Mouse (Mus musculus) gastrocnemius, adult 8-10 months (tissue): ENCODE results near the gene Lgals1. TPM values are rescaled to one million over a fixed set of nuclear protein-coding genes. Genes with fewer than 3 reads are reported as not detected.

ENCODE experiments used
- DNase-seq, 2 experiments: peaks; one replicate each; pipeline ENCODE4 v3.0.0; 2022; ENCODE audit warnings: low spot score in 2 of 2
- total RNA-seq, 4 experiments: library from RNA; stranded (reverse); gene quantifications; 2 replicates each; pipeline ENCODE4 v1.2.4; 2022

Gene Lgals1
- total RNA-seq, 4 experiments from 2014 or later, result 214 to 406 (median 281) TPM

DNA sequence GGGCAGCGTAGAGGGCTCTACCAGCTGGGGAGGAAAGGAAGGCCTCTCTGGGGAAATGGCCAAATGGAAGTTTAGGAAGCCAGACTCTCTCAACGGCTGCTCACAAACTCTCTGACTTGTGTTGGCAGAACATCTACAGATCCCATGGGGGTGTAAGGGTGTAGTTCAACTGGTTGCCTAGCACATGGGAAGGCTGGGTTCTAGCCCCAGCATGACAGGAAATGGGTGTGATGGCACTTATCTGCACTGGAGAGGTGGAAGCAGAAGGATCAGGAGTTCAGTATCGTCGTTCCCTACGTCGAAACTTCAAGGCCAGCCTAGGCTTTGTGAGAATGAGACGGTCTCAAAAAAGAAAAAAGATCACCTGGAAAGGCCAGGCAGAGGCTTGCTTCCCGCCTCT is 17.5 kb upstream of the Lgals1 start:
- no peak for DNase-seq

- DNase-seq, result no peak
Observed at GRCm38 (mm10) chr15:78912040-78912439, 14.5 kb upstream of the Lgals1 start.

GRCm38 (mm10) chr15:78913632-78914090 is 12.9 kb upstream of the Lgals1 start, which contains the start of gene Pdxp:
Gene Pdxp, plus strand, starts transcription at chr15:78913919.
- DNase-seq, result peak; percentile 82 to 89

- no peak for DNase-seq
Observed at GRCm38 (mm10) chr15:78914091-78914822, 12.3 kb upstream of the Lgals1 start.

DNA sequence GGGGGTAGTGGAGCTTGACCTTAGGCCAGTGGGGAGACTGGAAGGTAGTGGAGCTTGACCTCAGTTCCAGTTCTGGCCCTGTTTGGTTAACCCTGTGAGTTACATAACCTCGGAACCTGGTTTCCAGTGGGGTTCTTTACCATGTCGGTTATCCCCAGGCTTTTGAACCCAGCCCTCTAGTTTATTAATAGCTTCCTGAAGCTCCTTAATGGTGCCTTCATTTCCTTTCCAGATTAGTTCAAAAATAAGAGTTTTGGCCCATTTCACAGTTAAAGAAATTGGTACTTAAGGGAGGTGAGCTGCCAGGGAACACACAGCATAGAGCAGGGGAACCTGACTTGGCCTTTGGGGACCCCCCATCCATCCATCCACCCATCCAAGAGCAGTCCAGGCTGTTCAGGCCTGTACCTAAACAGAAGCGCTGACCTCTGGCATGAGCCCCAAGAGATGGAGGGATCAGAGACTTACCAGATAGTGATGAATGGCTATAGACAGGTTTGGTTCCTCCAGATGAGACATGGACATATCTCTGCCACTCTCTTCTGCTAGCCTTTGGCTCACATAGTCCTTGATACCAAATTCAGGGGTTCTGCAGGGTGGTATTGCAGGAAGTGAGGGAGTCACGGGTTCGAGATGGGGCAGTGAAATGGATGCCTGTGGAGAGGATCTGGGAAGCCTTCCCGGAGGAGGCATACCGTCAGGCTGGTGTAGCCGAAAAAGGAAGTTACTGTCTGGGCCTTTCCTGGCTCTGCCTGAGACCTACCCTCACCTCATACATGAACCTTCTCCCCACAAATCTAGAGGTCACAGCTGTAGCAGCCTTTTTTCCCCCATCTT is 11.5 kb upstream of the Lgals1 start:
- no peak for DNase-seq

DNA sequence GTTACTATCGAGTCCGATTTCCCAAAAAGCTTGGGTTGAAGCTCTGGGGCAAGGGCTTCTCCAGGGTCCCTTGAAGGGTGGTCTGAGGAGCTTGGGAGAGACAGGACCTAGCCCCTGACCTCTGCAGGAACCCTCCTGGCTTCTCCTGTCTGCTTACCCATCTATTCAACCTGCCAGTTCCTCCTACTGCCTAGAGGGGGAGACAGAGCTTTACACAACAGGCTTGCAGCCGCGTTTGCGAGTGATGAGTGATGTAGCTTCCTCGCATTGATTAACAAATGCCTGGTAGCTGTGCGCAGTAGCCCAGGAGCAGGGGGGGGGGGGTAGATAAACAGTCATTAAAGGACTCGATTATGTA is 10.9 kb upstream of the Lgals1 start:
- peak; percentile 41 to 56 for DNase-seq

DNA sequence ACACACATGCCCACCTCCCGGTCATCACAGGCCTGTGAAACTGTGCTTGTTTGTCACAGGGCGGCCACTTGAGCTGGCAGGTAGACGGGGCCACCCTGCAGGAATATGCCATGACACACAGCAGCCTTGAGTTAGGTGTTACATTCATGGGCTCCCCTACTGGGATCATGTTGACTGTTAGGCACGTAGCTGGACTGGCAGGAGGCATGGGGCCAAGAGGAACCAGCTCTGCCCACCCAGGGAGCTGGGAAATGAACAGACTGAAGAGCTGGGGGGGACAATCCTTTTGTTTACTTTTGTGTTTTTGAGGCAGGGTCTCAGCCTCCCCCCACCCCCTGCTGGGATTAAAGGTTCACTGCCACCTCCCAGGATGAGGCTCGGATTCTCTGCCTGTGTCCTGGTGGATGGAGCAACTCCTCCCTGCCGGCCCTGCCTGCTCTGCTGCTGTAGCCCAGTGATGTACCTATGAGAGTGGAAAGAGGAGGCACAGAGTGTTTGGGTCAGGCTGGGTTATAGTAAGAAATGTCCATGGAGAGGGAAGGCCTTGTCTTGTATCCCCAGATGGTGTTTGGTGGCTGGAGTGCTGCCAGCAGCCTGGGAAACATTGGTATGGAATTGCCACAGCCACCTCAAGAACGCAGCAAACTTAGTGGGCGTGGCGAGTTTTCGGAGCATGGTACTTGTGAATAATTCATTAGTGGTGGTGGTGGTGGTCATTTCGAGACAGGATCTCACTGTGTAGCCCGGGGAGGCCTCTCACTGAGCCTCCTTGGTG is 10.3 kb upstream of the Lgals1 start:
- no peak for DNase-seq

DNA sequence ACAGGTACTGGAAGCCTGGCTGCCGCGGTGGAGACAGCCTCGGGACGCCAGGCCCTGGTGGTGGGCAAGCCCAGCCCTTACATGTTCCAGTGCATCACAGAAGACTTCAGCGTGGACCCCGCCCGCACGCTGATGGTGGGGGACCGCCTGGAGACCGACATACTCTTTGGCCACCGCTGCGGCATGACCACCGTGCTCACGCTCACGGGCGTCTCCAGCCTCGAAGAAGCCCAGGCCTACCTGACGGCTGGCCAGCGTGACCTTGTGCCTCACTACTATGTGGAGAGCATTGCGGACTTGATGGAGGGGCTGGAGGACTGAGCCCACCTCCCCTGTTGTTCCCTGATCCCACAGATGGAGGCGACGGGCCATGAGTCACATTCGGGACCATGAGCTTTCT is 8.4 kb upstream of the Lgals1 start:
- no peak for DNase-seq

DNA sequence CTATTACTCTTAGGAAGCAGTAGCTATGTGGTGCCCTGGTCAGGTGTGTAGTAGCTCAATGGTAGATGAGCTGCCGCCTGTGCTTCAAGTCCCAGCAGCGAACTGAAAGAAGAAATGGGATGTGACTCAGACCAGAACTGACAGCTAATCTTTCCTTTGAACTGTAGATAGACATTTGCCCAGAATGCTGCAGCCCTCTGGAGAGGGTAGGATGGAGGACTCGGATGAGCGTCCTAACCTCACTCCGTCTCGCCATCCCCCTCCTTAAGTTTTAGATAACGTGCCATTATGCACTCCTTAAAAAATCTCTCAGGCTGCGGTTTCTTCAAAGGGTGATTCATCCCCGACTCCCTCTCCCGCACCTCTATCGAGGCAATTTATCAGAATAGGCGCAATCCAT is 6.6 kb upstream of the Lgals1 start:
- no peak for DNase-seq

DNA sequence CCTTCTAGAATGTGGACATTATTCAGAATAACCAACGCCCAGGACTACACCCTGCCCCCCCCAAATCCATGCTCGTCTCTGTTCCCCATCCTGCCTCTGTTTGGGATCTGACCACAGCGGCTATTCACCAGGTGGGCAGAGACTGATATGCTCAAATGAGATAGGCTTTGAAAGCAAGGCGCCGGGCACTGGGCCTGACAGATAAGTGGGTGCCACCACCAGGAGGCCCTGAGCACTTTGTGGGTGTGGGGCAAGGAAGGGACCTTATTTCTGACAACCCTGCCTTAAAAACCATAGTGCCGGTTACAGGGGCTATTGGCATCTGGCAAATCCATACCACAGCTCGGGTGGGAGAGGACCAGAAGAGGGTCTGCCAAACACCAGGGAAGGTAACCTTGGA is 3.8 kb upstream of the Lgals1 start:
- DNase-seq, result no peak

- no peak for DNase-seq
Observed at GRCm38 (mm10) chr15:78923585-78923984, 2.9 kb upstream of the Lgals1 start.

DNA sequence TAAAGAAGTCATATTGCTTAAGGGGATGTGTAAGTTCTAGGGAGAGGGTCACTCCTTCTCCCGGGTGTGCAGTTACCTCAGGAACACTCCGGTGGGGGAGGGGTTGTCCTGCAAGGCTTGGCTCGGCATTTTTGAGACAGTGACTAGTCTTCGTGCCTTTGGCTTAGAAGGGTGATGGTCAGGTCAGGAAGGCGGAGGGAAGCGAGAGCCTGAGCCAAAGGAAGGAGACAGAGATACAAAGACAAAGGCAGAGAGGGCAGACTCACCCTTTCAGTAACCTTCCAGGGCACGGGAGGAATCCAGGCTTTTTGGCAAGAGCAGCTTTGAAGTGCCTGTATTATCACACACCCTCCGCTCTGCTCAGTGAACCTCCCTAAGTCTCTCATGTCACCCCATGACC is 1.4 kb upstream of the Lgals1 start:
- DNase-seq, result no peak

- peak; percentile 55 to 61 for DNase-seq
Observed at GRCm38 (mm10) chr15:78927021-78927787, 679 bp downstream of the Lgals1 start.

DNA sequence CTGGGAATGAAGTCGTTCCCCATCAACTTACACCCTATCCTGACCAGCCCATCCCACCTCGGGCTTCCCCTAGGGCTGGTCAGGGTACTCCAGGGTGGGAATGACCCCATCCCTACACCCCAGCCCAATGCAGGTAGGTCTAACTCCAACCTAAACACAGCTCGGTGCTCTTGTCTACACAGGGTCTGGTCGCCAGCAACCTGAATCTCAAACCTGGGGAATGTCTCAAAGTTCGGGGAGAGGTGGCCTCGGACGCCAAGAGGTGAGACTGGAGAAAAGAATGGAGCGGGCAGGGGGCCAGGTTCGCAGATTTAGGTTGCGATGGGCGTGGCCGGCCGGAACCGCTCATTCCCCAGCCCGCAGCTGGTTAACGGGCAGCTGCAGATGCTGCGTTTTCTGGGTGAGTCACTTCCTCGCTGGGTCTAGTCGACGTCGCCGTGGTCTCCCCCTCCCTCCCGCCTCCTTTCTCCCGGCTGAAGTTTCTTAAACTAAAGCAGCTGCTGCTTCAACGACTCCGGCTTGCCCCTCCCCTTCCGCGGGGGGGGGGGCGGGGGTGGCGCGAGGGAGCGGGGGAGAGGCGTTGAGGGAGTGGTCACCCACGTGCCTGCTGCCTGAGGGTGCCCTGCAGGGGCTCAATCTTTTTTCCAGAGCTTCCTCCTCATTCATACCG is 1.4 kb downstream of the Lgals1 start:
- DNase-seq, result peak; percentile 61 to 66

- DNase-seq, result no peak
Observed at GRCm38 (mm10) chr15:78928539-78928938, 2.0 kb downstream of the Lgals1 start.

DNA sequence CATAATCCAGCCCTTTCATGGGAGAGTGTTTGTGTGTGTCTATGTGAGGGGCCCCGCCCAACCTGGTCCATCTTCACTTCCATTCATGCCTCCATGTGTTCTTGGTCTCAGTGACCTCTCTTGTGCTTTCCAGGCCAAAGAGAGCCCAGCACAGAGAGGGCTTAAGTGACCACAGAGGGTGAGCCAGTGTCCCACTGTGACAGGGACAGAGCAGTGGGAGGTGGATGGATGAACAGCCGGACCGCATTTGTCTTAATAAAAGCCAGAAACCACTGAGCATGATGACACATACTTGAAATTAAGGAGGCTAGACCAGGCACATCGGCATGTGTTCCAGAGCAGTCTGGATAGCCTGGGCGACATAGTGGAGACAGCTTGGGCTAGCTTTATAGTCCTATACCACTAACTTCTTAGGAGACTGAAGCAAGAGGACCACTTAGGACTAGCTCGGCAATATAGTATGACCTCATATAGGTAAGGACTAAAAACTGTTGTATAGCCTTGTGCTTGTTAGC is 3.7 kb downstream of the Lgals1 start:
- no peak for DNase-seq

DNA sequence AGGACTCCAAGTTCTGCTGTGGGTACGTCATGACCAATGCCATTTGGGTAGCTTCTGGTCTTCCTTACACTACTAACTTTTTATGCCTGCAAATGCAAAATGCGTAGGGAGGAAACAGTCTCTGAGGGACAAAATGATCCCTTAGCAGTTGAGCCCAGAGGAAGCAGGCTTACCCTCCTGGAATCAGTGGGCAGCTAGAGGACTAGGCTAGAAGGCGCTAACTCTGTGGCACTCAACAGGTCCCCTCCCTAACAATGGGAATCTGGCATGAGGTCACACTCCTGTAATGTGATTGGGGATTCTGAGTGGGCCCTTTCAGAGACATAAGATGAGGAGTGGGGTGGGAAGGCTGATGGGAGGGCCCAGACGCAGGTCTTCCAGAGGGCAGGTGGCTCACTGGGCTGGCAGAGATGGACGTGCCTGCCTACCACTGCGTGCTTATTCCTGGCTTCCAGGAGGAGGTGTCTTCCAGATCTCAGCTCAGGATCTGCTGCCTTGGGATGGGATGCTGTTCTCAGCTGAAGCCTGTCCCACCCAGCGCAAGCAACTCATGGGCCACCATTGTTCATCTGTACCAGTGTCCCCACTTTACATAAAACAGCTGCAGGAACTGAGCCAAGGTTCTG is 4.4 kb downstream of the Lgals1 start:
- no peak for DNase-seq

DNA sequence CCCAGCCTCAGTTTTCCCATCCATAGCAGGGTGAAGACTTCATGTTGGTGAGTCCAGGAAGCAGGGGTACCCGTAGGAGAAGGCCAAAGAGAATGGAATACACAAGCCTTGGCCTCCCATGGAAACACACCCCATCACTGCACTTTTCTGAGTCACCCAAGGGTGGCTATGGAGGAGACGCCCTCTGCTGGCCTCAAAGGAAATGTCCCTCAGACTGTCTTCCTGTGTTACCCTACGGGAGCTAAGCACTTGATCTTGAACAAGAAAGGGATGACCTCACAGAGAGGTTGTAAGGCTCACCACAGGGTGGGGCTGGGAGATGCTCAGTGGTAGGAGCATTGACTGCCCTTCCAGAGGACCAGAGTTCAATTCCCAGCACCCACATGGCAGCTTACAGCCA is 5.1 kb downstream of the Lgals1 start:
- peak in 1 of 2 experiments; percentile 56 for DNase-seq

- peak; percentile 77 to 78 for DNase-seq
Observed at GRCm38 (mm10) chr15:78934784-78935320, 8.3 kb downstream of the Lgals1 start, which contains the start of gene Nol12. Gene Nol12, plus strand, starts transcription at chr15:78934933.
